Mouse (Mus musculus) small intestine, adult 2 months (tissue): Measurements from ENCODE around the gene Gimap9.

ENCODE experiments used
- CTCF ChIP-seq: fragments of 200-500 bp; IDR thresholded peaks from 2 replicates; pipeline ENCODE4 v1.5.1; 2012; ENCODE audit warnings: low read depth, mild to moderate bottlenecking, control low read depth, inconsistent platforms, low read length, moderate library complexity, mixed read lengths; ENCODE audit not compliant: insufficient replicate concordance, insufficient read length; ENCODE audit errors: extremely low read depth
- POLR2A ChIP-seq: fragments of 200-500 bp; IDR thresholded peaks from 2 replicates; pipeline ENCODE4 v1.6.1; 2012; ENCODE audit warnings: low read depth, mild to moderate bottlenecking, control low read depth, inconsistent platforms, low read length, moderate library complexity

- no peak for TF ChIP-seq CTCF
- TF ChIP-seq POLR2A, result no peak
These were observed 49.5 kb downstream of the Gimap9 start for GRCm38 (mm10) chr6:48725476-48725875.
